Comparison of ENCODE assay signal across 12 mouse cellular contexts in genomic region chr11:60213266-60213665, GRCm38 (mm10). TPM values are rescaled to one million over a fixed set of nuclear protein-coding genes. Genes with fewer than 3 reads are reported as not detected.
A peak's percentile ranks its signal among the peaks of the same experiment; 100 is the strongest.
DNase-seq lines count a peak whose midpoint lies in the region; ATAC-seq and TF ChIP-seq lines count a peak whose summit lies in the region.
"Had no signal": no experiment of that assay in that cellular context is flagged by ENCODE, and none has a peak within 500 bp of the region (broad histone marks: within the 10 kb centered on the region; RNA-seq: fewer than 3 reads in every experiment).

No protein-coding gene starts in this region.

- H3K4me2 ChIP-seq in lung, embryonic 14.5 days = 0 out of 2 replicates have a peak overlapping the region, but pooled peaks have one; percentile 12
- H3K4me2 ChIP-seq in intestine, postnatal 0 days (replicated peaks; ENCODE audit: low read depth) = no peak overlapping the region

- H3K4me1 ChIP-seq in heart, embryonic 10.5 days = peaks cover 80% of the 10 kb centered on the region
- peaks cover 32% of the 10 kb centered on the region for H3K4me1 ChIP-seq in lung, embryonic 14.5 days (ENCODE audit: insufficient read depth)
- H3K4me1 ChIP-seq in intestine, postnatal 0 days (replicated peaks; ENCODE audit: control insufficient read depth, insufficient read depth, low read length) = peaks cover 15% of the 10 kb centered on the region

- no peak overlapping the region for H3K4me3 ChIP-seq in heart, embryonic 10.5 days
- no peak overlapping the region for H3K4me3 ChIP-seq in lung, embryonic 14.5 days (ENCODE audit: low read depth, low read length)
- H3K4me3 ChIP-seq in intestine, postnatal 0 days (ENCODE audit: low read depth, low read length) = no peak overlapping the region

- TF ChIP-seq CTCF in lung, embryonic 14.5 days (IDR thresholded peaks at IDR 0.05; ENCODE audit: low read depth) = no peak
- TF ChIP-seq CTCF in intestine, postnatal 0 days (IDR thresholded peaks at IDR 0.05; ENCODE audit: low read depth) = no peak

- 67% methylated on average over 6 of the region's 6 CpGs for WGBS in heart, embryonic 10.5 days
- 60% methylated on average over 6 of the region's 6 CpGs for WGBS in lung, embryonic 14.5 days
- WGBS in intestine, postnatal 0 days = 64% methylated on average over 6 of the region's 6 CpGs

- peak overlapping the region; percentile 88 for H3K27ac ChIP-seq in heart, embryonic 10.5 days
- H3K27ac ChIP-seq in lung, embryonic 14.5 days (ENCODE audit: low read depth) = peak overlapping the region; percentile 54
- H3K27ac ChIP-seq in intestine, postnatal 0 days (ENCODE audit: low read depth, low read length) = no peak overlapping the region; the same call in 1 of the 2 replicates

- no peak overlapping the region for H3K9ac ChIP-seq in lung, embryonic 14.5 days
- 0 out of 2 replicates have a peak overlapping the region, but pooled peaks have one; percentile 7 for H3K9ac ChIP-seq in intestine, postnatal 0 days (ENCODE audit: low read depth, low read length)

- ATAC-seq in lung, embryonic 14.5 days (ENCODE audit: insufficient read depth) = no peak
- ATAC-seq in intestine, postnatal 0 days = no peak

- DNase-seq in heart, embryonic 10.5 days (ENCODE audit: low spot score) = no peak
- no peak for DNase-seq in heart, adult 8-10 months (ENCODE audit: low spot score)
- no peak for DNase-seq in lung, embryonic 14.5 days
- DNase-seq in lung, postnatal 14 days = no peak
- peak; percentile 44 for DNase-seq in adipocyte (ENCODE audit: low spot score)
- no peak for DNase-seq in right cerebral cortex, adult 2 months (ENCODE audit: low spot score in 2 of 2)
- DNase-seq in left cerebral cortex, adult 11 months (ENCODE audit: low spot score) = no peak
- DNase-seq: cerebellum, adult 9-10 months; kidney, postnatal 10 days; left cerebral cortex, postnatal 4 days; spleen, adult 18-20 months had no signal

- peaks cover 18% of the 10 kb centered on the region for H3K36me3 ChIP-seq in heart, embryonic 10.5 days
- H3K36me3 ChIP-seq in lung, embryonic 14.5 days (ENCODE audit: insufficient read depth) = peaks cover 15% of the 10 kb centered on the region
- peaks cover 5% of the 10 kb centered on the region; the same call in 1 of the 2 replicates for H3K36me3 ChIP-seq in intestine, postnatal 0 days (ENCODE audit: control insufficient read depth, insufficient read depth)

- H3K9me3 ChIP-seq in heart, embryonic 10.5 days = no peaks in the 10 kb centered on the region
- no peaks in the 10 kb centered on the region for H3K9me3 ChIP-seq in lung, embryonic 14.5 days (ENCODE audit: low read depth, low read length)
- H3K9me3 ChIP-seq in intestine, postnatal 0 days (ENCODE audit: control insufficient read depth) = no peaks in the 10 kb centered on the region

- H3K27me3 ChIP-seq in heart, embryonic 10.5 days (ENCODE audit: insufficient read depth, poor library complexity, severe bottlenecking) = no peaks in the 10 kb centered on the region
- no peaks in the 10 kb centered on the region for H3K27me3 ChIP-seq in lung, embryonic 14.5 days (ENCODE audit: insufficient read depth, low read length)
- no peaks in the 10 kb centered on the region for H3K27me3 ChIP-seq in intestine, postnatal 0 days (replicated peaks; ENCODE audit: control insufficient read depth, insufficient read depth, low read length)

RNA-seq across cellular contexts. Expression of gene Srebf1, which starts 9.1 kb away (rescaled TPM):
- polyA plus RNA-seq in heart, embryonic 10.5 days (2016; fragmentation: Nextera tagmentation; extraction: Ambion mirVana) = 38.2 and 40.3 TPM in 2 replicates
- 10 to 100 TPM; 31.0 to 42.3 (median 36.5) TPM for total RNA-seq in heart, adult 8-10 months (2022)
- polyA plus RNA-seq in lung, embryonic 14.5 days (2014; fragmentation: Nextera tagmentation; extraction: Ambion mirVana) = 73.9 and 77.2 TPM in 2 replicates
- 86.9 and 88.1 TPM in 2 replicates for polyA plus RNA-seq in intestine, postnatal 0 days (2015; fragmentation: Nextera tagmentation; extraction: Ambion mirVana)
